Mouse (Mus musculus): ENCODE measurements around the gene Agtr1a.

DNA sequence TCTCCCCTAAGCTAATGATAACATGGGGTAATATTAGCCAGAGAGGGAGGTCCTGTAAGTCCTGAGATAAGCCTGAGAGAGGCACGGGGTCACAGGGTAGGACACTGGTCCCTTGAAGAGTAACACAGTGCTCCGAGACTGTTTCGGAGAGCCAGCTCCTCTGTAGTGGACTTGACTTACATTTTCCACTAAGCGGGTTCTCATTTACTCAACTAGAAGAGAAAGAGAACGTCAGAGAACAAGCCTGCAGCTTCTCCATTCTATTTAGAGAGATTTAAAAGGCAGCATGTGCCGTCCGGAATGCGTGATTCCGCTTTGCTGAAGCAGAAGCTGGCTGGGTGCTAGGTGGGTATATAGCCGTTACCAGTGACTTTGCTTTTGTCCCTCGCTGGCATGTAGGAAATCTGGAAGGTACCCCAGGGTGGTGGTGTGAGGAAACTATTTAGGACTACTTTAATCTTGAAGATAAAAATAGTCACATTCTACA is 9.2 kb downstream of the Agtr1a start:
- no peak for TF ChIP-seq GATA1 (IDR thresholded peaks at IDR 0.05; ENCODE audit: borderline replicate concordance, low read length)
- TF ChIP-seq FLI1 (IDR thresholded peaks at IDR 0.05; ENCODE audit: low read length) = no peak
